Mouse (Mus musculus) kidney, postnatal 14 days (tissue): ENCODE data around the gene Cyfip1.

Source experiments
- DNase-seq: peaks from one replicate; pipeline ENCODE4 v3.0.0; 2022; ENCODE audit warnings: mixed read lengths

The Cyfip1 gene

GRCm38 (mm10) chr7:55841445-55841844, at the start of gene Cyfip1:
Gene Cyfip1 (plus strand): TSS chr7:55841745.
- no peak for DNase-seq

GRCm38 (mm10) chr7:55792280-55792679, 49.3 kb upstream of the Cyfip1 start:
- DNase-seq, result no peak

GRCm38 (mm10) chr7:55793236-55793951, 48.2 kb upstream of the Cyfip1 start:
- no peak for DNase-seq

GRCm38 (mm10) chr7:55793952-55794603, 47.5 kb upstream of the Cyfip1 start, which contains the start of gene Tubgcp5:
Gene Tubgcp5 (plus strand): TSS chr7:55794154.
- peak; percentile 98 for DNase-seq

- DNase-seq, result no peak
Observed at GRCm38 (mm10) chr7:55799981-55800380, 41.6 kb upstream of the Cyfip1 start.

- DNase-seq, result no peak
Observed at GRCm38 (mm10) chr7:55809967-55810366, 31.6 kb upstream of the Cyfip1 start.

GRCm38 (mm10) chr7:55824468-55824867, 17.1 kb upstream of the Cyfip1 start:
- no peak for DNase-seq

- no peak for DNase-seq
Observed at GRCm38 (mm10) chr7:55827551-55827950, 14.0 kb upstream of the Cyfip1 start.

GRCm38 (mm10) chr7:55836877-55837276, 4.7 kb upstream of the Cyfip1 start:
- no peak for DNase-seq

- DNase-seq, result peak; percentile 95
Observed at GRCm38 (mm10) chr7:55841977-55842503, 495 bp downstream of the Cyfip1 start.

- no peak for DNase-seq
Observed at GRCm38 (mm10) chr7:55842504-55843152, 1.1 kb downstream of the Cyfip1 start.

GRCm38 (mm10) chr7:55846606-55847312, 5.2 kb downstream of the Cyfip1 start:
- no peak for DNase-seq

GRCm38 (mm10) chr7:55849948-55850571, 8.5 kb downstream of the Cyfip1 start:
- DNase-seq, result no peak

GRCm38 (mm10) chr7:55852787-55853186, 11.2 kb downstream of the Cyfip1 start:
- no peak for DNase-seq

GRCm38 (mm10) chr7:55855597-55855996, 14.1 kb downstream of the Cyfip1 start:
- DNase-seq, result no peak

- DNase-seq, result no peak
Observed at GRCm38 (mm10) chr7:55856741-55857140, 15.2 kb downstream of the Cyfip1 start.

GRCm38 (mm10) chr7:55857729-55858128, 16.2 kb downstream of the Cyfip1 start:
- no peak for DNase-seq

GRCm38 (mm10) chr7:55858836-55859517, 17.4 kb downstream of the Cyfip1 start:
- no peak for DNase-seq

- no peak for DNase-seq
Observed at GRCm38 (mm10) chr7:55859518-55859872, 17.9 kb downstream of the Cyfip1 start.

GRCm38 (mm10) chr7:55859956-55860355, 18.4 kb downstream of the Cyfip1 start:
- no peak for DNase-seq

GRCm38 (mm10) chr7:55861175-55861574, 19.6 kb downstream of the Cyfip1 start:
- DNase-seq, result no peak

- DNase-seq, result no peak
Observed at GRCm38 (mm10) chr7:55865044-55865443, 23.5 kb downstream of the Cyfip1 start.
